Mouse (Mus musculus): ENCODE measurements around the gene Togaram2.

DNA sequence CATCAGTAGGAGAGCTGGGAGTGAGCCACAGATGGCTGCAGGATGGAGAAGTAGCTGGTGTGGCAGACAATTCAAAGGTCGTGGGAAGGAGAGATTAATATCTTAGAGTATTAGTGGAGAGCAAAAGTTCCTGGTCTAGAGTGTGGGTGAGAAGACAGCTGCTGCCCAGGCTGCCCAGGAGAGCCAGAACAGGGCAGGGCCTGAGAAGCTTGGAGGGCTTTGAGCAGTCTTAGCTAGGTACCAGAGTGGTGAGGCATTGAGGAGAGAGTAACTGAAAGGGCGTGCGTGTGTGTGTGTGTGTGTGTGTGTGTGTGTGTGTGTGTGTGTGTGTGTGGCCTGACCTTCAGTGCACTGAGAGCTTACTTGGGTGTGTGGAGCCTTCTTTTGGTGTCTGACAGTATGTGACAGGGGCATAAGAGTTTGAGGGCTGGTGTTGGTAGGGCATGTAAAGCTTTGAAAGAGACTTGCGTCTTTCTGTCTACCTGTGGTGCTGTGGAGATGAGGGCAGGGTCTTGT lies 35.3 kb upstream of the Togaram2 start:
- TF ChIP-seq CTCF (IDR thresholded peaks at IDR 0.05; ENCODE audit: borderline replicate concordance, insufficient read depth, low read depth, low read length) (no peak), POLR2A (IDR thresholded peaks at IDR 0.05; ENCODE audit: borderline replicate concordance, insufficient read depth, low read length) (no peak)

Data from cerebellum, adult 2 months (tissue).